Mouse (Mus musculus) cerebellum, adult 11-12 months (tissue): ENCODE data around the gene Elf2.
"Not testable (repeated sequence)": the region's sequence is repeated elsewhere in the genome, so short reads cannot be mapped to it uniquely, and the experiment has no call there.

Experiments
- DNase-seq: peaks from one replicate; pipeline ENCODE4 v3.0.0; 2022

Gene Elf2

GRCm38 (mm10) chr3:51358660-51359557, 18.4 kb upstream of the Elf2 start:
- no peak for DNase-seq

- DNase-seq: no peak
Observed at GRCm38 (mm10) chr3:51358181-51358580, 17.7 kb upstream of the Elf2 start.

GRCm38 (mm10) chr3:51357624-51358023, 17.2 kb upstream of the Elf2 start:
- DNase-seq: no peak

DNA sequence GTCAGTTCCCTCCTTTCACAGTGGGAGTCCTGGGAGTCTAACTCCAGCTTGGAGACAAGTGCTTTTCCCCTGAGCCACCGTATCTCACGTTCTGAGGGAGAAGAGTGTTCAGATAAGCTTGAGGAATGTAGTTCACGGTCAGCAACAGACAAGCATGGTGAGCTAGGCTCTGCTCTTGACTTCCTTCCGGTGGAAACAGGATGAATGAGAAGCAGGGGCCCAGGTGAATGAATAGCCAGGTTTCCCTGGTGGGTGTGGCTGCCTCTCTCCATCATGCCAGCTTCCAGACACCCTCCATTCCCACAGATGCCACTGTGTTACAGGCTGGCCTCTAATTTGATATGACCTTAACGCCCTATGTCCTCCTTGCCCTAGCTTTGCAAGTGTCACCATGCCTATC, 16.6 kb upstream of the Elf2 start:
- DNase-seq: no peak

DNA sequence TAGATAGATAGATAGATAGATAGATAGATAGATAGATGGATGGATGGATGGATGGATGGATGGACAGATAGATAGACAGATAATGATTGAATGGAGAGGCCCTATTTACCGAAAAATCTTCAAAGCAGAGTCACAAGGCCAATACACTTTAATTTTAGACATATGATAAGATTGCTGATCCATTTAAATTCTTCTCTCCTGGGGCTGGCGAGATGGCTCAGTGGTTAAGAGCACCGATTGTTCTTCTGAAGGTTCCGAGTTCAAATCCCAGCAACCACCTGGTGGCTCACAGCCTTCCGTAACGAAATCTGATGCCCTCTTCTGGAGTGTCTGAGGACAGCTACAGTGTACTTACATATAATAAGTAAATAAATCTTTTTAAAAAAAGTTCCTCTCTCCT, 14.5 kb upstream of the Elf2 start:
- DNase-seq: not testable (repeated sequence)

DNA sequence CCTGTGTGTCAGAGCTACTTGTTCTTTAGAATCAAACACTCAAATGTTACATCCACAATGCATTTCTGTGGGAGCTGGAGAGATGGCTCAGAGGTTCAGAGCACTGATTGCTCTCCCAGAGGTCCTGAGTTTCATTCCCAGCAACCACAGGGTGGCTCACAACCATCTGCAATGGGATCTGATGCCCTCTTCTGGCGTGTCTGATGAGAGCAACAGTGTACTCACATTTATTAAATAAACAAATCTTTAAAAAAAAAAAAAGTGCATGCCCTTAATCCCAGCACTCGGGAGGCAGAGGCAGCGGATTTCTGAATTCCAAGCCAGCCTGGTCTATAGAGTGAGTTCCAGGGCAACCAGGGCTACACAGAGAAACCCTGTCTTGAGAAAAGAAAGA, 13.6 kb upstream of the Elf2 start:
- no peak for DNase-seq

DNA sequence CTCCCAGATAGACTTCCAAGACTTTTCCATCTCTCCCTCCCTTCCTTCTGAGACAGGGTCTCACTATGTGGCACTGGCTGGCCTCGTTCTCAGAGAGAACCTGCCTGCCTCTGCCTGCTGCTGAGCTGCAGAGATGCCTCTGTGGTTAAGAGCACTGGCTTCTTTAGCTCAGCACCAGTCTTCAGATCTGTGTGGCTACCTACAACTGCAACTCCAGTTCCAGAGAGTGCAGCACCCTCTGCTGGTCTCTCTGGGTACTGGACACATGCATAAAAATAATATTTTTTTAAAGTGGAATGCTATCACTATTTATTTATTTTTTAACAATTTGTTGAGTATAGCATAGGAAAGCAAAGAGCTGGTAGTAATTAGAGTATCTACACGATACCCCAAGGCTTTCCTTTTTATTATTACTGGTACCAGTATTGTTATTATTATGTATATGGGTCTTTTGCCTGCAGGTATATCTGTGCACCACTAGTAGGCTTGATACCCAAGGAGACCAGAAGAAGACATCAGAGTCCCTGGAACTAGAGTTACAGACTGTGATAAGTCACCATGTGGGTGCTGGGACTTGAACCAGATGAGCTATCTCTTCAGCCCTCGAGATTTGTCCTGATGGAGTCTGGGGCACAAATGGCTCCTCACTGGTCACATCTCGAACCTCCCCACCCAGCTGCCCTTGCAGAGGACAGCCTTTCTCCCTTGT, 13.0 kb upstream of the Elf2 start:
- DNase-seq: no peak

- DNase-seq: no peak
Observed at GRCm38 (mm10) chr3:51350806-51351205, 10.3 kb upstream of the Elf2 start.

- DNase-seq: no peak
Observed at GRCm38 (mm10) chr3:51348646-51349238, 8.3 kb upstream of the Elf2 start.

- DNase-seq: not testable (repeated sequence)
Observed at GRCm38 (mm10) chr3:51345017-51345416, 4.6 kb upstream of the Elf2 start.

DNA sequence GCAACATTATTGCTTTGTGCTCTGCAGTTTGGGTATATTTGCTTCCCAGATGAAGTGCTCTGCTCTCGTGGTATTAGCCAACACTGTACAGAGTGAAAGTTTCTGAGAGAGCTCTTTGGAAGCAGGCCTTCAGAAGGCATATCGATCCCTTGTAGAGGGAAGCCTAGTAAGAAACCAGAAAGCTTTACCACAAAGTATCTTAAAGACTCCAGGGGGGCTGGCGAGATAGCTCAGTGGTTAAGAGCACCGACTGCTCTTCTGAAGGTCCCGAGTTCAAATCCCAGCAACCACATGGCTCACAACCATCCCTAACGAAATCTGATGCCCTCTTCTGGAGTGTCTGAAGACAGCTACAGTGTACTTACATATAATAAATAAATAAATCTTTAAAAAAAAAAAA, 3.7 kb upstream of the Elf2 start:
- peak; percentile 43 for DNase-seq

DNA sequence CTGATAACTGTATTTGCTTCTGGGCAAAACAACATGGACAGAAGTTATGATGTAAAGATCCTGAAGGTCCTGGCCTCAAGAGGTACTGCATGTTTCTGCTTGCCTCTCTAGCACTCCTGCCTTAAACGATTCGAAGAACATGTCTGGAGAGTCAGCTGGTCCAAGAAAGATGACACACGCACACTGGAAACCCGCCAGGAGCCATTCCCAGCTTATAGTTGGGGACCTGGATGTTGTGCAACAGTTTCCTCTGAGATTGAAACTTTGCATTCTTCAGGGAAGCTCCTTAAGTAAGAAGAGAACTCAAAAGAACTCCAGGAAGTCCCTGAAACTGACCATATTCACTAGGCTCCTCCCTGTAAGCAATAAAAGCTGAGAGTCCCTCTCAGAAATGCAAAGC, 2.8 kb upstream of the Elf2 start:
- no peak for DNase-seq

DNA sequence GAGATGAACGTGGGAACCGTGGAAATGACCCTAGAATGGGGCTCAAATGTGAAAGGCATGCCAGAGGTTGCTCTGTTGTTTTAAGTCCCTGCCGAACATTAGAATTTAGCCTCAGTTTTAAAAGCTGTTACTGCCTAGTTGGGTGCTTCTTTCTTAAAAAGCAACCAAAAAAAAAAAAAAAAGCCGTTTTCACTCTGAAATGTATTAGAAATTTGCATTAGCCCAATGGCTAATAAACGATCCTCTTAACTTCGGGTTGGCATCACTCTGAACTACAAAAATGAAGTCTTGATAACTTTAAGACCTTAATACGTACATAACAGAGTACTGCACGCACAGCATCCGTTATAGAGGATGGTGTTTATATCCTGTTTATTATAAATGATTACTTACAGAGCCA, 1.7 kb upstream of the Elf2 start:
- DNase-seq: no peak

DNA sequence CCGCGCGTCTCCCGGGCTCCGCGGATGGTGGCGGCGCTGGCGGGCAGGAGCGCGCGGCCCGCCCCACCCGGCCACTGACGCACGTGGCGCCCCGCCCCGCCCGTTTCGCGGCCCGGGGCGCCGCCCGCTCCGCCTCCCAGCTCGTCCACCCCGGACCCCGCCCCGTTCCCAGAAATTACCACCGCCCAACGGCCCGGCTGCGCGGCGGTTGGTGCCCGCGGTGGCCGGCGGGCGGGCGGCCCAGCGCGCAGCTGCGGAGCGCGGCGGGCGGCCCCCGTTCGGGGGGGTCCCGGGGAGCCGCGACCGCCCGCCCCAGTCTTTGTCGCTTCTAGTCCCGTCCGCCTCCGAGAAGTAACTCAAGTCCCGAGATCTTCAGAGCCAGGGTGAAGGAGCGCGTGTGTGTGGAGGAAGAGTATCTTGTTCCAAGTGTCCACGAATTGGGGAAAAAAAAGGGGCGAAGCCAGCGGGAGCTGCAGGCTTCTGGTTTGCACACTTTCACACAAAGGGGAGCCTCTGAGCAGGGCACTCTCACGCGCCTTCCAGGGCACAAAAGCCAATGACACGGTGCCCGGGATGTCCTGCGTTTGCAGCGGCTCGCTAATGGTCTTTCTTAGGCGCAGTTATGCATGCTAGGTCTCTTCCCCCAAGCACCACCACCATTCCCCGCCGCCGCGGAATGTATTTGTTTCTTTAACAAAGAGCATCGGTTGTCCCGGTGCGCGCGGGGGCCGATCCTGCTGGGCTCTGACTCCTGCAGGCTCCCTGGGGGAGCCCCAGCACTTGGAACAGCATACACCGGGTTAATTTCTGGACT, 1.0 kb upstream of the Elf2 start:
- peak; percentile 86 for DNase-seq

- peak; percentile 77 for DNase-seq
Observed at GRCm38 (mm10) chr3:51339734-51340551, 520 bp downstream of the Elf2 start.

DNA sequence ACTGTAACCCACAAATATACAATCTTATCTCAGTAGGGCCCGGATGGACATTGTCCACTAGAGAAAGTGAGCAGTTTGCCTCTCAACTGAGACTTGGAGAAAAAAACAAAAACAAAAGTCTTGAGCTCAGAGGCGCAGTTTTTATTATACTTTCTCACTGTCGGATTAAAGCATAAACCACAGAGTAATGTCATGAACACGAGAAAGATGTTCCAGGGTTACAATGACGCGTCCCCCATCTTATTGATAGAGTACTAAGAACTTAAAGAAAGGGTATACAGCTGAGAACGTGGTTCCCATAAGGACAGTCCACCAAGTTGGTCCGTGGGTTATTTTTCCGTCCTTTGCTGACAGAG, 1.1 kb downstream of the Elf2 start:
- no peak for DNase-seq

- no peak for DNase-seq
Observed at GRCm38 (mm10) chr3:51335378-51335777, 5.1 kb downstream of the Elf2 start.

GRCm38 (mm10) chr3:51333950-51334349, 6.5 kb downstream of the Elf2 start:
- no peak for DNase-seq

DNA sequence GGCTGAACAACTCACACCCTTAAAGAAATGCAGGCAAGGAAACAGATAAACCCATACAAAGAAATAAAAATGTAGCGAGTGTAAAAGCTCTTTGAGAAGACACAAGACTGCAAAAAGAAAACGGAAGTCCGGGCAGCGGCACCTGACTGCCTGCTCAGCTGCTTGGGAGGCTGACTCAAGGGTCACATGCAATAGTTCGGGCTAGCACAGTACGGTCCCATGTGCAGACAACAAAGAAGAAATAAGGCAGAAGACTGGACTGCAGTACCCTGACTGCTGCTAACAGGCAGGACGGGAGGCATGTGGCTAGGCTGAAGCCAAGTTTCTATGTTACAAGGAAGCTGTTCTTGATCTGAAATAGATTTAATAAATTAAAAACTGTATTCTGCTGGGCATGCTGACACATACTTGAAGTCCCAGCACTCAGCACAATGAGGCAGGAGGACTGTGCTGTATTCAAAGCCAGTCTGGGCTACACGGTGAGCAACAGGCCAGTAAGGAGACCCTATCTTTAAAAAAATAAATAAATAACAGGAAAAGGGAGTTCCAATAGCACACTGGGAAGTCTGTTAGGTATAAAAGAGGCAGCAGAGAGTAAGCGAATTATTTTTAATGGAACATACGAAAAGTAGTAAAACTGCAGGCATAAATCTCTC, 7.1 kb downstream of the Elf2 start:
- no peak for DNase-seq

DNA sequence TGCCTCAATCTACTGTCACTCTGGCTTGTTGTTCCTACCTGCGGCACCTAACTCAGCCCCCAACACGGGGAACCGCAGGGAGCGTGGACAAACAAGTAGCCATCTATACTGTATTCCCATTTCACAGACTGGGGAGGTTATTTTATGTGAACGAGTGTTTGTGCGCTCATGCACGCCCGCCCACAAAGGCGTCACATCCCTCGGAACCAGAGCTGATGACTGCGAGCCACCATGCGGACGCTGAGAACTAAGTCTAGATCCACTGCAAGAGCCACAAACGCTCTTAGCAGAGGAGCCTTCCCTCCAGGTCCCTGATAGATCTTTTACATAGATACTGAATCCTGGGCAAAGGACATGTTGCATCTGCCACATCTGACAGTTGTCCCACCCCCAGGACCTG, 10.4 kb downstream of the Elf2 start:
- no peak for DNase-seq

DNA sequence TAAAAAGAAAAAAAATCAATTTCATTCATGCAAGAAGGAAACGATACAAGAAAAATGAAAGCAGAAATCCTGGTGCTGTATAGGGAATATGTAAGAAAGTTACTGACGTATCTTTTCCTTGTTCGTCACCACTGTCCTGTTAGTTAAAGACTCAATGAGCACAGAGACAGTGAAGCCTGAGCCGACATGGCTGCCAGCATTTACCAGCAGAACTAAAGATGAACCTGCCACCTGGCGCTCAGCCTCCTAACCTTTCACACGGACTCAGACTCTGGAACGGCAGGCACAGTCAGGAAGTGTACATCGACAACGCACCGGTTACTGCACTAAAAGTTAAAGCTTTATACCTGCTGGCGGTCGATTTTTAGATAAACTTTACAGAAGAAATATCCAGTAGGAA, 11.9 kb downstream of the Elf2 start:
- DNase-seq: no peak

- no peak for DNase-seq
Observed at GRCm38 (mm10) chr3:51327817-51328216, 12.6 kb downstream of the Elf2 start.
